Mouse (Mus musculus) right cerebral cortex, postnatal 14 days (tissue): Measurements from ENCODE around the gene Pdxp.

Experiments
- DNase-seq: peaks from one replicate; pipeline ENCODE4 v3.0.0; 2022

Gene Pdxp

GRCm38 (mm10) chr15:78928539-78928938 is 14.8 kb downstream of the Pdxp start:
- DNase-seq: peak; percentile 3

- DNase-seq: no peak
These were observed 16.5 kb downstream of the Pdxp start for GRCm38 (mm10) chr15:78930192-78930706.

GRCm38 (mm10) chr15:78930801-78931426 is 17.2 kb downstream of the Pdxp start:
- DNase-seq: no peak

- DNase-seq: no peak
These were observed 17.9 kb downstream of the Pdxp start for GRCm38 (mm10) chr15:78931577-78931976.

- peak; percentile 81 for DNase-seq
These were observed 21.1 kb downstream of the Pdxp start, which contains the start of gene Nol12 for GRCm38 (mm10) chr15:78934784-78935320. Nol12 (plus strand) TSS chr15:78934933.

- DNase-seq: no peak
These were observed 22.7 kb downstream of the Pdxp start for GRCm38 (mm10) chr15:78936403-78936802.

GRCm38 (mm10) chr15:78937311-78937710 is 23.6 kb downstream of the Pdxp start:
- no peak for DNase-seq

- DNase-seq: no peak
These were observed 24.2 kb downstream of the Pdxp start for GRCm38 (mm10) chr15:78937963-78938362.

- no peak for DNase-seq
These were observed 26.6 kb downstream of the Pdxp start for GRCm38 (mm10) chr15:78940325-78940724.

- DNase-seq: peak; percentile 72
These were observed 28.9 kb downstream of the Pdxp start for GRCm38 (mm10) chr15:78942663-78943062.

GRCm38 (mm10) chr15:78946232-78946631 is 32.5 kb downstream of the Pdxp start:
- DNase-seq: no peak

GRCm38 (mm10) chr15:78947657-78948056 is 33.9 kb downstream of the Pdxp start, which contains the start of gene Triobp:
Triobp (plus strand) TSS chr15:78947724.
- DNase-seq: peak; percentile 80

- no peak for DNase-seq
These were observed 34.5 kb downstream of the Pdxp start for GRCm38 (mm10) chr15:78948152-78948725.

GRCm38 (mm10) chr15:78948883-78949282 is 35.2 kb downstream of the Pdxp start:
- DNase-seq: no peak

GRCm38 (mm10) chr15:78955663-78956062 is 41.9 kb downstream of the Pdxp start:
- no peak for DNase-seq

GRCm38 (mm10) chr15:78956351-78956750 is 42.6 kb downstream of the Pdxp start:
- no peak for DNase-seq

- DNase-seq: no peak
These were observed 43.3 kb downstream of the Pdxp start for GRCm38 (mm10) chr15:78957021-78957420.

- DNase-seq: no peak
These were observed 45.8 kb downstream of the Pdxp start for GRCm38 (mm10) chr15:78959537-78959936.

- DNase-seq: no peak
These were observed 46.4 kb downstream of the Pdxp start for GRCm38 (mm10) chr15:78960088-78960487.

GRCm38 (mm10) chr15:78962885-78963284 is 49.2 kb downstream of the Pdxp start:
- DNase-seq: peak; percentile 66
